Mouse (Mus musculus): ENCODE results near the gene Cacna1a. TPM values are rescaled to one million over a fixed set of nuclear protein-coding genes. Genes with fewer than 3 reads are reported as not detected.
A peak's percentile ranks its signal among the peaks of the same experiment; 100 is the strongest.
"Not testable (repeated sequence)": the region's sequence is repeated elsewhere in the genome, so short reads cannot be mapped to it uniquely, and the experiment has no call there.

The Cacna1a gene
- total RNA-seq, 1 experiment from 2014 or later, result 13.2 TPM

DNA sequence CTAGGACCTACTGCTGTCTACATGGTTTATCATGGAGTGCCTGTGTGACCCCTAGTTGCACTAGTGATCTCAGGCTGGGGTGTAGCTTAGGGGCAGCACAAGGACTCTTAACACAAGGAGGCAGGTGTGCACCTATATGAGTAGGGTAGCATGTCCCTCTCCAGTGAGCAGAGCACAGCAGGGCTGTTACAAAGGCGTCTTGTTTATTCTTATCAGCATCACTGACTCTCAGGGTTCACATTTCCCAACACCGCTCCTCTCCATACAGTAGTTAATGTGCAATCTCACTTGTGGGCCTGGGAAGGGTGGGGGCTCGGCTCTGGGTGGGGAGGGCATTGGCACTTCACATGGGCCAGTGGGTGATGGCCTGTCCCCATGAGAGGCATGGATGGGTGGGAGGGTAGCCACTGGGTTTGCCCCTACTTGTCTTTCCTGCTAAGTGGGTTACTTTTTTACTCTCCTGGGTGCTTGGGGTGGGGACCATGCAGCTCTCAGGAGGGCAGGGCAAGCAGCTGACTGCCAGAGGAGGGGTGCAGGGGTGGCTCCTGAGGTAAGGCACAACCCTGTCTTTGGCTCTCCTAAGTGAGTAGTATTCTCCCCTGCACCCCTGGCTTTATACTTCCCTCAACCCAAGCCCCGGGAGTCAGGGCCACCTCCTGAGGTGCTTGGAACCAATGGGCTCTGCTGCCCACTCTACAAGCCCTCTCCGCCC, 282.2 kb downstream of the Cacna1a start:
- ATAC-seq (replicated peaks in 1 of 2; ENCODE audit: insufficient read depth in 1 of 2, low FRiP score in 2 of 2, low TSS enrichment in 1 of 2, low read depth in 1 of 2, poor library complexity in 2 of 2, severe bottlenecking in 2 of 2), result not testable (repeated sequence)

DNA sequence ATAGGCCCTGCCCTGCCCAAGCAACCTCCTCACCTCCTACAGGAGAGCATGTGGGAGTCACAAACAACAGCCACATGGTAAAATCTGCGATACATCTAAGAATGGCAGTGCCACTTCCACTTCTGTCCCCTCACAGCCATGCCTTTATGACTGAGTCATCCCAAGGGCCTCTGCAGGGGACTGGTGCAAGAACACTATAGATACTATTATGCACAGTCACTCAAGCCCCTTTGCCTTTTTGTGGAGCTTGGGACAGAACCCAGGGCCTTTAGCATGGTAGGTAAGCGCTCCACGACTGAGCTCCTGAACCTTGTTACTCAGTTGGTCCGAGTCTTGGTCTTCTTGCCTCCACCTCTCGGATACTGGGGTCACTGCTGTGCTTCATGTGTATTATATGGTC, 289.1 kb downstream of the Cacna1a start:
- ATAC-seq (replicated peaks in 1 of 2; ENCODE audit: insufficient read depth in 1 of 2, low FRiP score in 2 of 2, low TSS enrichment in 1 of 2, low read depth in 1 of 2, poor library complexity in 2 of 2, severe bottlenecking in 2 of 2), result no peak

DNA sequence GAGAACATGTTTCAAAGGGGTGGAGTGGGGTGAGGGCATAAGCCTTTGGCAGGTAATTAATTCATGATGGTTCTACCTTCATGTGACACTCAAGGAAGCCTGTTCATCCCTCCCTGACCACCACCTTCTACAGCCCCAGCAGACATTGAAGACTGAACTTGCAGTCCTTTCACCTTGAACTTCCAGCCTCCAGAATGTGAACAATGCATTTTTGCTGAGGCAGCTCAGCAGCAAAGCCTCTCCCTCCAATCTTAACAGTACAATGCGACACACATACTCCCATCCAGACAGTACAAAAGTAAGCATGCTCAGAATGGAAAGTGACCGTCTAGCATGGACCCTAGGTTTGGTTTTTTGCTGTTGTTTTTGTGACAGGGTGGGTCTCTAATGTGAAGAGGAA, 293.2 kb downstream of the Cacna1a start:
- no peak for ATAC-seq (replicated peaks in 1 of 2; ENCODE audit: insufficient read depth in 1 of 2, low FRiP score in 2 of 2, low TSS enrichment in 1 of 2, low read depth in 1 of 2, poor library complexity in 2 of 2, severe bottlenecking in 2 of 2)

DNA sequence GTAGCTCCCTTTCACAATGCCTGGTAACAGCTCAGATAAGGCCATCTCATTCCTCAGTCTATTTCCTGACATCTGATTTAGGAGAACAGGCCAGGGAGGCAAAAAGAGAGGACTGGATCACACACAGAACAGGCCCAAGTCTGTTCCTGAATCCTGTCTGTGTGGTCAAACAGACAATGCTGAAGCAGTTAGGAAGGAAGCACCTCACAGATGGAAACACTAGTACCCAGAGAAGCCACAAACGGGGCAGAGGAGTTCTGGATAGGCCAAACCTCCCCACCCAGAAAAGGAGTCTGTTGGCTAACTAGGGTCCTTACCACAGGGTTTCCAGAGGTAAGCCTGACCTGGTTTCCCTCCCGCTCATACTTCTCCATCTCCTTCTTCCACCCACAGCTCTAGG, 294.0 kb downstream of the Cacna1a start:
- no peak for ATAC-seq (replicated peaks in 1 of 2; ENCODE audit: insufficient read depth in 1 of 2, low FRiP score in 2 of 2, low TSS enrichment in 1 of 2, low read depth in 1 of 2, poor library complexity in 2 of 2, severe bottlenecking in 2 of 2)

DNA sequence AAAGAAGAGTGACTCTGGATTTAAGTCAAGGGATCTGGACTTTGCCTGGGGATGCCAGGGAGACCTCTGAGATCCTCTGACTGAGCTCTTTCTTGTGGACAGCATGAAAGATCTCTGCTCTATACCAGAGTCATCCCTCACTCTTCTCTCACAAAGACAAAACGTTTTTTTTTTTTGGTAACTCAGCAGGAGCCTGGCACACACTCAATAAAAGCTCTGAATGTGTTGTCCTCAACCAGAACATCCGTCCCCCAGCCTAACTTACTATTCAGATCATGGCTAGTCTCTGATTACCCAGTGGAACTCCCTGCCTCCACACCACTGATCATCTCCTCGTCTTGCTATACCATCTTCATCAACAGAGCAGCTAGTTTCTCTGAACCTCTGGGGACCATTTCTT, 296.3 kb downstream of the Cacna1a start:
- ATAC-seq (replicated peaks in 1 of 2; ENCODE audit: insufficient read depth in 1 of 2, low FRiP score in 2 of 2, low TSS enrichment in 1 of 2, low read depth in 1 of 2, poor library complexity in 2 of 2, severe bottlenecking in 2 of 2), result no peak

DNA sequence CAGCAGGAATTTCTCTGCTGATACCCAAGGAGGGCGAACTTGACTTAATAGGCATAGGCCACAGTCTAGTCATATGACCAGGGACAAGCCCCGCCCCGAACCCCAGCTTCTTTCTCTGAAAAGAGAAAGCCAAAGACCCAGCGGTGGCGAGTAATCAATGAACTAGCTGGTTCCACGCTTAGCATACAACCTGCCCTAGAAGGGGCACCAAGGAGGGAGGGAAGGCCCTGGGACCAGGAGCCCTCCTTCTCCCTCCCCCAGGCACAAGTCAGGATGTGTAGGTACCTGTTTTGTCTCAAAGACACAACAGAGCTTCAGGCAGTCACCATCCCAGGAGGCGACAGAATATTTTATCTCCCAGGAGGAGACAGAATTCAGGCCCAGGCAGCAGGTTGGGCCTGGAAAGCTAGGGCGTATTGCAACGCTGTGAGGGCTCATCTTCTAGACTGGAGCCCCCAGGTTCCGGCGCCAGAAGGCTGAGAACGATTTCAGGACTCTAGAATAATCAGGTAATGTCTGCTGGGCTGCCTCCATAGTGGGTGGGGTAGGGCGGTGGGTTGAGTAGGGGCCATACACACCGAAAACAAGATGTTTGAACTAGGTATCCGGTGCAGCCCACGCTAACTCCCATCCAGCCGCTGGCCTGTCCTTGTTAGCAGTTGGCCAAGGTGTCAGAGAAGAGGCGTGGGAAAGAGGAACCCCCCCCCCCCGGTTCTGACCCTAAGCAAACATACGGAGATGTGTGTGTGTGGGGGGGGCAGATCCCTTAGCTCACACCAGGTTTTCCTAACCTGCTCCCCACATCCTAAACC, 298.2 kb downstream of the Cacna1a start, which contains the start of gene Trmt1:
TSS of gene Trmt1 (plus strand) at position 117 of the 812 bp plus-strand sequence.
- ATAC-seq (replicated peaks in 1 of 2; ENCODE audit: insufficient read depth in 1 of 2, low FRiP score in 2 of 2, low TSS enrichment in 1 of 2, low read depth in 1 of 2, poor library complexity in 2 of 2, severe bottlenecking in 2 of 2), result 0 out of 4 replicates have a peak, but pooled peaks of 1 of the 2 experiments have one; percentile 16

DNA sequence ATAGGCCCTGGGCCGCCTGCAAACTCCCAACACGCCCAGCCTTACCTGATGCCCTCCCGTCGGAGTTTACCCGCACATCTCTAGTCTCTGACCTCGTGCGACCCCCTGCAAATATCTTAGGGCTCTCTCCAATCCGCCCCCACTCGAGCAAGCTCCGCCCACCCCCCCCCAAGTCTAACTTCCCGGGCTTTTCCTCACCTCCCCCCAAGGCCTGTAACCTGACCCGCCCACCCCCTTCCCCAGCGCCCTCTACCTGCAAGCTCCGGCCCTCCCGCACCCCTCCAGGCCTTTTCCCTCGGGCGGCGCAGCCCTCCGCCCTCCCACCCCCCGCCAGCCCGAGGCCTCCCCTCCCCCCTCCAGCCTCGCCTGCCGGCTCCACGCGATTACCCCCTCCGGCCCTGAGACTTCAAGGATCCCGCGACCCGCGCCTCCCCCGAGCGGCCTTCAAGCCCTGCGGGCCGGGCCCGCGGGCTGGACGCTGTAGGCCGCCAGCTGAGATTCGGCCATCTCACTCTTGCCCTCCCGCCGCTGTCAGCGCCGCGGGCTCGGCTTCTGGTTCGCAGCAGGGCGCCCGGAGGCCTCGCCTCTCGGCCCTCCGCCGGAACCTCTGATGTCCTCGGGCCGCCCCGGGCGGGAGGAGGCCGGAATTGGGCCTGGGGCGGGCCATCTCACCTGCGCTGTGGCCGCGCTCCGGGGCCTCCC, 298.9 kb downstream of the Cacna1a start:
- no peak for ATAC-seq (replicated peaks in 1 of 2; ENCODE audit: insufficient read depth in 1 of 2, low FRiP score in 2 of 2, low TSS enrichment in 1 of 2, low read depth in 1 of 2, poor library complexity in 2 of 2, severe bottlenecking in 2 of 2)

DNA sequence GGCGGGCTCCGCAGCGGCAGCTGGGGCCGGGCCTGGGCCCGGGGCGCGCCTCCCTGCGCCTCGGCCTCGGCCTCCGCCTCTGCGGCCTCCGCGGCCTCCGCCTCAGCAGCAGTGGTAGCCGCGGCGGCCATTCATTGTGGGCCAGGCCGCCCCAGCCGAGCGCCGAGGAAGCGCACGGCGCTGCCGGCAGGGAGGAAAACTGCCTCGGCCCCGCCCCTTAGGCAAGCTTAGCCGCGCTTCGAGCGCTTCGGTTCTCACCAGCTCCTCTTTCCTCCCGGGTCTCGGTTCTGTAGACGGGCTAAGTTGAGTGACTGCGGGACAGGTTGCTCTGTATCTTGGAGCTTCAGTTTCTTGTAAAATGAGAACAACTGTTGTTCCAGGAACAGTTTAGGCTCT, 299.5 kb downstream of the Cacna1a start, which contains the start of gene Nacc1:
TSS of gene Nacc1 (minus strand) at position 158 of the 396 bp plus-strand sequence.
- peak; percentile 75 to 80 for ATAC-seq (replicated peaks in 1 of 2; ENCODE audit: insufficient read depth in 1 of 2, low FRiP score in 2 of 2, low TSS enrichment in 1 of 2, low read depth in 1 of 2, poor library complexity in 2 of 2, severe bottlenecking in 2 of 2)

DNA sequence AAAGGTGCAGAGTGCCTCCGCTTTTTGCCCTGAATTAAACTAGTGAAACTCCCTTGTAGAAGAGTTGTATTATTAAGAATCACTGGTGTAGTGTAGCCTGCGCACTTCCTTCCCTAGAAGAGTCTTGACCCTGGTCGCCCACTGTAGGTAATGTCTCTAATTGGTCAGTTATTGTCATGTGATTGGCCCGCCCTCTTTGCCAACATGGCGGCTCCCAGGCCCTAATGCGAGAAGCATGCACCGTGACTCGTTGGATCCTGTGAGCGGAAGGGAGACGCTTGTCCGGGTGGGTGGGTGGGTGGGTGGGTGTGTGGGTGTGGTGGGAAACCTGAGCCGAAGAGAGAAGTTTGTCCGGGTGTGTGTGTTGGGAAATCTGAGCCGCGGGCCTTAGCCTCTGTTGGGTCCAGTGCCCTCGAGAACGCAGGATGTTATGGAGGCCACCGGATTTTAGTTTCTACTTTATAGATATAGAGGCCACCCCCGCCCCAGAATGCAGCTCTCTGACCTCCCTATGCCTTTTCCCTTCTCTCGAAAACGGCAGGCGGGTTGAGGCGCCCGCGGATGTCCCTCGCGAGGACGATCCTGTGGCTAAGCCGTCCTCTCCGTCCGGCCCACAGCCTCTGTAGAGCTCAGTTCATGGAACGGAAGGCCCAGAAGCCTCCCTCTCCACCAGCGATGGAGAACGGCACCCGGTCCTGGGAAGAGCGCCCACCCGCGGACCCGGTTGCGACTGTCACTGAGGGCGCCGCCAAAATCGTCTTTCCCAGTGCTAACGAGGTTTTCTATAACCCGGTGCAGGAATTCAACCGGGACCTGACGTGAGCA, 301.1 kb downstream of the Cacna1a start:
- peak; percentile 78 to 82 for ATAC-seq (replicated peaks in 1 of 2; ENCODE audit: insufficient read depth in 1 of 2, low FRiP score in 2 of 2, low TSS enrichment in 1 of 2, low read depth in 1 of 2, poor library complexity in 2 of 2, severe bottlenecking in 2 of 2)

Other genes starting within 250 kb of the Cacna1a start
- 5.8 and 7.0 TPM in 2 replicates for gene Cc2d1a, start 240.5 kb upstream of the Cacna1a start, total RNA-seq (2017)
- 2.7 and 3.8 TPM in 2 replicates for gene 4930432K21Rik, start 240.4 kb upstream of the Cacna1a start, total RNA-seq (2017)
- gene Nanos3, start 203.2 kb upstream of the Cacna1a start, total RNA-seq (2017), result not detected in 2 replicates
- 6.8 and 13.4 TPM in 2 replicates for gene Zswim4, start 151.4 kb upstream of the Cacna1a start, total RNA-seq (2017)
- 68.7 and 88.1 TPM in 2 replicates for gene D8Ertd738e, start 138.7 kb upstream of the Cacna1a start, total RNA-seq (2017)
- gene Mri1, start 131.1 kb upstream of the Cacna1a start, total RNA-seq (2017), result 12.5 and 16.5 TPM in 2 replicates
- 6.6 and 17.1 TPM in 2 replicates for gene Ccdc130, start 118.1 kb upstream of the Cacna1a start, total RNA-seq (2017)